Mouse (Mus musculus): ENCODE measurements around the gene Dock7.
"Not testable (repeated sequence)": the region's sequence is repeated elsewhere in the genome, so short reads cannot be mapped to it uniquely, and the experiment has no call there.

Gene Dock7

DNA sequence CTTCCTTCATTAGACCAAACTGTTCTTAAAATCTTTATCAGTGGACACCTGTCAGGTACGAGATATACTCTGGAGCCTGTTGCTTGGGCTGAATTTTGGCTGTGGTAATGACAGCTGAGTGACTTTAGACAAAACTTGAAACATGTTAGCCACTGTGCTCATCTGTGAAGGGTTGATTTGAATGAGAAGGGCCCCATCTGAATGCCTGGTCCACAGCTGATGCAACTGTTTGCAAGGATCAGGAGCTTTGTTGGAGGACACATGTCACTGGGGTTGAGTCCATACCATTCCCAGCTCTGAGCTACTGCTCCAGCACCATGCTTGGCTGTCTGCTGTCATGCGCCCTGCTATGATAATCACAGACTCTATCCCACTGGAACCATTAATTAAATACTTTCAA is 115.1 kb downstream of the Dock7 start:
- no peak for DNase-seq (ENCODE audit: low spot score)

DNA sequence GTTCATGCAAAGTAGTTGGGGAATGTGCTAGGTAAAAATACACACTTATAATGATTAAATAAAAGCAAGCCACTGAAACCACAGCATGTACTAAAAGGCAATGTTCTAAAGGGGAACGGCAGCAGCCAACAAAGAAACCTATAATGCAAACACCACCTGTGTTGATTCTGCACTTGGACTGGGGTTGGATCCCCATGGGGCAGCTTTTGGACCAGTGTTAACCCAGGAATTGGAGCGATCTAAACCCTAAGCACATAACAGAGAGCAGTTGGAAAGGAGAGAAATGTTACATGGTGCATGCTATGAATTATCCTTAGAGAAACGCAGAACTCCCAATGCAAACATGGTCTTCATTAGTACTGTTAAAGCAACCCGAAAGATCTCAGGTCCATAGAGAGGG is 127.2 kb downstream of the Dock7 start:
- DNase-seq (ENCODE audit: low spot score), result no peak

GRCm38 (mm10) chr4:98984701-98985100 is 136.0 kb downstream of the Dock7 start:
- DNase-seq (ENCODE audit: low spot score), result no peak

- not testable (repeated sequence) for DNase-seq (ENCODE audit: low spot score)
Measured at GRCm38 (mm10) chr4:98979976-98980375, 140.7 kb downstream of the Dock7 start.

DNA sequence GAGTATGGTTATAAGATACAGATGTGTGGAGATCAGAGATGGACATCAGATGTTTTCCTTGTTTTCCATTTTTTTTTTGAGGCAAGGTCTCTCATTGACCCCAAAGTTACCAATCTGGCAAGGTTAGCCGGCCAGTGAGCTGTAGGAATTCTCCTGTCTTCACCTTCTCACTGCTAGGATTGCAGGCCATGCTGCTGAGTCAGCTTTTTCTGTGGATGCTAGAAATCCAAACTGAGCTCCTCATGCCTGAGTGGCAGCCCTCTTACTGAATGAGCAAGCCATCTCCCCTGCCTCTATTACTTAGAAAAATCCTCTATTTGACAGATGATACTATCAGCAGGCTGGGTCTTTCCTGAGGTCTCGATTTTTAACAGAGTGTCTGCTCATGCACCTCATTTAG is 142.0 kb downstream of the Dock7 start:
- no peak for DNase-seq (ENCODE audit: low spot score)

GRCm38 (mm10) chr4:98978288-98978687 is 142.4 kb downstream of the Dock7 start:
- DNase-seq (ENCODE audit: low spot score), result not testable (repeated sequence)

DNA sequence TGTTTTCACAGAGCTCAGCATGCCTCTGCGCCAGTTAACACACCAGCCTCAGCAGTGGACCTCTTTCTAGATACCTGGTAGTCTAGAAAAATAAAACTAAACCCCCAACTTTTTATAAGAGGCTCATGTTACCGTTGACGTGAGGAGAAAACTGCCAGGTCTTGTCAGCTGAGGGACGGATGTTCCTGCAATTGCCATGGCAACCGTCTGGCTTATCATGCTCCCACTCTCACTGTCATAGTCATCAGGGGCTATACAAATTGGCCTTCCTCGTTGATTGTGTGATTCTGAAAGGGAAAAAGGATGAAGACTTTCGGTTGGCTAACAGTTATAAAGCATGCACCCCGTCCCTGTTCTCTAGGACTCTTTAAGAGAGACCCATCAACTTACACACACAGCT is 145.0 kb downstream of the Dock7 start:
- no peak for DNase-seq (ENCODE audit: low spot score)

GRCm38 (mm10) chr4:98969946-98970345 is 150.8 kb downstream of the Dock7 start:
- no peak for DNase-seq (ENCODE audit: low spot score)

DNA sequence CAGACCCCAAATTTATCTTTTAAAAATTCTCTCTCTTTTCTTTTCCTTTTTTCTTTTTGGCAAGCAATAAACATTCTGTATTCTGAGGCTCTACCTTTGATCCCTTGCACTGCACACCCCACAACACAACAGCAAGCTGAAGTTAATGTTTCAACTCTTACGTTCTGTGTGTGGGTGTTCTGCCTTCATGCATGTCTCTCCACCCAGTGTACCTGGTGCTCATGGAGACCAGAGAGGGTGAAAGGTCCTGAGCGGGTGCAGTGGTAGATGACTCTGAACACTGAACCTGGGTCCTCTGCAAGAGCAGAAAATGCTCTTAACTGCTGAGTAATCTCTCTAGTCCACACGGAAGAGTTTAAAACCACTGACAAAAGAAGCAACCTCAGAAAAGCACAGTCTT is 160.5 kb downstream of the Dock7 start:
- no peak for DNase-seq (ENCODE audit: low spot score)

DNA sequence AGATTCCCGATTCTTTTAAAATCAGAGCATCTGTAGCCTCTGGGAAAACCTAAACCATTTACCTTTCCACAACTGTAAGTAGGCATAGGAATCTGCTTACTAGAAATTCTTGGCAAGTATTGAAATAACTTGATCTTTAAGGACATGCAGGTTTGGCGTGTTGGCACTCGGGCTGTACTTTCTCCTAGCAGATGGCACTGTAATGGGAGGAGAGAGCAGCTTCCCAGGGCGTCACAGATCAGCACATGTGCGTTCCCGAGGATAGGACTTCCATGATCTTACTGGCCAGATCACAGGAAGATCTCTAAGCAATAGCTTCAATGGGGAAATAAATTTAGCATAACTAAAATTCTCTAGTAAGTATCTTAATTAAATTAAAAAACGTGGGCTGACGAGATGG is 164.7 kb downstream of the Dock7 start:
- DNase-seq (ENCODE audit: low spot score), result no peak

- no peak for DNase-seq (ENCODE audit: low spot score)
Measured at GRCm38 (mm10) chr4:98950563-98950962, 170.2 kb downstream of the Dock7 start.

- DNase-seq (ENCODE audit: low spot score), result not testable (repeated sequence)
Measured at GRCm38 (mm10) chr4:98938210-98938609, 182.5 kb downstream of the Dock7 start.

DNA sequence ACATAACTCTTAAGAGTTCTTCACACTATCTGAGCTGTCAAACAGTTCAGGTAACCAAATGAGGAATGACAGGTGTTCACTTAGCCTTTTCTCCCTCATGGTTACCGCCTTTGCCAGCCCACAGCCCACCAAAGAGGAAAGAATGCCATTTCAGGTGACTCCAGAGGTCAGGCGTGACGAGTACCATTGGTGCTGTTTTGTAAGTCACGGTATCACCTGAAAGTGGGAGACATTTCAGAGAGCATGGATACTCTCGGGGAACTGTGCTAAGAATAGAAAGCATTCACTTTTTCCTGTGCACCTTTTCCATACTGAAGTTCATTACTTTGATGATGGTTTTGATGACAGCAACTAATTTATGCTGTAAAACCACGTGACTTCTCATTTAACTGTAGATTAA is 184.7 kb downstream of the Dock7 start:
- no peak for DNase-seq (ENCODE audit: low spot score)

GRCm38 (mm10) chr4:98925250-98925781 is 195.4 kb downstream of the Dock7 start:
- no peak for DNase-seq (ENCODE audit: low spot score)

DNA sequence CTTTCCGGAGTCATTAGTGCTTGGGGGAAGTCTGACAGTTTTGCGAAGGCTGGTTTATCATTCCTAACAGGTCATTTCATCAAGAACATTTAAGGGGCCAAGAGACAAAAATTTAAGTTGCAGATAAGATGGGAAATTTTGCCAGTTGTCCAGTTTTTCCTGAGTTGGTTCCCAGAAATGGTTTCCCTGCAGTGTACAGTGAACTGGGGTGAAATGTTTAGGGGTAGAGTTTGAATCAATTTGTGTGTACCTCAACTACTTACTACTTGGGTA is 195.9 kb downstream of the Dock7 start:
- DNase-seq (ENCODE audit: low spot score), result no peak

DNA sequence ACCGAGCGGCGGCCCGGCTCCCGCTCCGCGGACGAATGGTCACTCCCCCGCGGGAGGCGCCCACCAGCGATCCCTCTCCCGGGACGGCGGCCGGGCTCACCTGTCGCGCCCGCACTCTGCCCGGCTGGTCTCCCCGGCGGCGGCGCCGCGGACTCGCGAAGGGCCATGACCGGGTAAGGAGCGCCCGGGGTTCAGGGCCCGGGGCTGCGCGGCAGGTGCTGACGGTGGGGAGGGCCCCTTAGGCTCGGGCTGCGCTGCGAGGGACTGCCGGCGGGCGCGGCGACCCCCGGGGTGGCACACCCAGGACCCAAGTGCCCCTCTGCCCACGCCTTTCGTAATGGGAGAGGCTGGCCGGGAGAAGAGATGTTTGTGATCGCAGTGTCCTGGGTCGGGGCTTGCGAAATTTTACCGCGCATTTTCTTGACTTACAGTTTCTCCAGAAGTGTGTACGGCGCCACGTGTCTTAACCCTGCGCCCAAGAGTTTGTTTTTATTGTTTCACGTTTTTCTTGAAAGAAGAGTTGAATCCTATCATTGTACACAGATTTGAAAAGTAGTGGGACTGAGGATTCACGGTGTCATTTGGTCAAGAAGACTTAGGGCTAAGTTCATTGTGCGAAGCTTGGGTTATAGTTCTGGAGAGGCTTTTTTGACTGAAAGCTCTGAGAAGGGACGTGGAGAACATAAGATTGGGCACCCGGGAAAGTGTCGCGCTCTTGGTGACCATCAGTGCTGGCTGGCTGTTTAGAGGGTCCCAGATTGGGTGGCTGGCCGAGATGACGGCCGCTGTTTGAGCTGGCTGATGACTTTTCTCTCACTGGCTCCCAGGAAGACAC is 196.4 kb downstream of the Dock7 start:
- no peak for DNase-seq (ENCODE audit: low spot score)

- DNase-seq (ENCODE audit: low spot score), result no peak
Measured at GRCm38 (mm10) chr4:98923568-98924070, 197.1 kb downstream of the Dock7 start, which contains the start of gene Usp1. Gene Usp1, plus strand, starts transcription at chr4:98923810.

GRCm38 (mm10) chr4:98922643-98923567 is 197.8 kb downstream of the Dock7 start:
- DNase-seq (ENCODE audit: low spot score), result peak; percentile 97

- DNase-seq (ENCODE audit: low spot score), result no peak
Measured at GRCm38 (mm10) chr4:98922061-98922642, 198.6 kb downstream of the Dock7 start.

- DNase-seq (ENCODE audit: low spot score), result no peak
Measured at GRCm38 (mm10) chr4:98920896-98921295, 199.8 kb downstream of the Dock7 start.

- no peak for DNase-seq (ENCODE audit: low spot score)
Measured at GRCm38 (mm10) chr4:98918204-98918603, 202.5 kb downstream of the Dock7 start.

DNA sequence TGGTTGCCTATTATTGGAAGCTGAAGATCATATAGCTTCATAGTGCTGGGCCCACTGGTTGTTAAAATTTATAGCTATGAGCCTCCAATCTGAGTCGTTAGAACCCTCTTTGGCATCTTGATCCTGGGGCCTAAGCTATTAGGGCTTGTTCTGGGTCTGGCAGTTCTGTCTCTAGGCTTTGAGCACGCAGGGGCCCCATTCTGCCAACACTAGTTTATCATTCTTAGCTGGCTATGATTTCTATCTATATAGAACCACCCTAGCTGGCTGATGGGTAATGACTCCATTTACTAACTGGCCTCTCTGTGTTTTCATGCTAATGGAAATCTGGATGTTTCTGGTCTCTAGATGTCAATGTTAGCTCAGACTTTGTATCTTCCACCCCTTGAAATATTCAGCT is 203.0 kb downstream of the Dock7 start:
- DNase-seq (ENCODE audit: low spot score), result no peak

Data from urinary bladder, postnatal 14 days (tissue).